Mouse (Mus musculus) midbrain, embryonic 14.5 days (tissue): ENCODE measurements at regions not wholly inside any gene's neighbourhood (a gene's known extent, or its start where the extent isn't known, plus 50 kb on each side); places are given as distances from the start of the nearest gene placed in this dataset.

Source experiments
- ATAC-seq: fragments of 200-750 bp; cut with Nextera tagmentation; 2 replicates; pipeline ENCODE4 v1.8.0; 2017; ENCODE audit warnings: moderate number of reproducible peaks, moderate library complexity; ENCODE audit not compliant: low FRiP score, low TSS enrichment
- DNase-seq: peaks from one replicate; pipeline ENCODE4 v3.0.0-alpha.2; 2015
- H3K27ac ChIP-seq: fragments of 300-500 bp; sonication (generic); replicated peaks from 2 replicates; pipeline ENCODE4 v1.5.1; 2014; ENCODE audit warnings: mild to moderate bottlenecking, low read depth, low read length, moderate library complexity
- H3K27me3 ChIP-seq: fragments of 300-500 bp; sonication (generic); 2 replicates; pipeline ENCODE4 v1.6.1; 2014; ENCODE audit warnings: low read length, control low read depth, mixed read lengths; ENCODE audit not compliant: control insufficient read depth, insufficient read depth
- H3K36me3 ChIP-seq: fragments of 300-500 bp; sonication (generic); 2 replicates; pipeline ENCODE4 v1.6.1; 2014; ENCODE audit warnings: low read length, control low read depth; ENCODE audit not compliant: control insufficient read depth, insufficient read depth
- H3K4me1 ChIP-seq: fragments of 300-500 bp; sonication (generic); 2 replicates; pipeline ENCODE4 v1.6.1; 2014; ENCODE audit warnings: mild to moderate bottlenecking, antibody characterized with exemption, low read length, control low read depth; ENCODE audit not compliant: control insufficient read depth, insufficient read depth
- H3K4me2 ChIP-seq: fragments of 300-500 bp; sonication (generic); 2 replicates; pipeline ENCODE4 v1.6.1; 2014; ENCODE audit warnings: mild to moderate bottlenecking, low read length, moderate library complexity
- H3K4me3 ChIP-seq: fragments of 300-500 bp; sonication (generic); replicated peaks from 2 replicates; pipeline ENCODE4 v1.5.1; 2014; ENCODE audit warnings: low read depth, low read length
- H3K9ac ChIP-seq: fragments of 300-500 bp; sonication (generic); replicated peaks from 2 replicates; pipeline ENCODE4 v1.6.1; 2014; ENCODE audit warnings: mild to moderate bottlenecking, low read length, moderate library complexity
- H3K9me3 ChIP-seq: fragments of 300-500 bp; sonication (generic); 2 replicates; pipeline ENCODE4 v1.6.1; 2016; ENCODE audit warnings: low read length, control low read depth, mixed read lengths; ENCODE audit not compliant: control insufficient read depth
- WGBS: fragments of 180-500 bp; shearing (Covaris S2); extraction: QIAGEN DNeasy Blood & Tissue Kit; methylation state at CpG from one replicate; pipeline ENCODE4 v1.1.7; 2014; 5-methylcytosine and 5-hydroxymethylcytosine counted together

GRCm38 (mm10) chr19:36238536-36238935 is 109.6 kb upstream of the Pcgf5 start:
- ATAC-seq (no peak), DNase-seq (no peak)
- Histone ChIP-seq H3K4me1 (no peaks in the 10 kb centered on the region), H3K27ac (no peak overlapping the region), H3K36me3 (no peaks in the 10 kb centered on the region), H3K4me3 (no peak overlapping the region), H3K4me2 (no peak overlapping the region), H3K27me3 (no peaks in the 10 kb centered on the region), H3K9me3 (no peaks in the 10 kb centered on the region), H3K9ac (no peak overlapping the region)
- WGBS, result 91% methylated on average over 3 of the region's 3 CpGs

GRCm38 (mm10) chr19:36242396-36242795 is 105.7 kb upstream of the Pcgf5 start:
- DNase-seq (no peak), ATAC-seq (no peak)
- 81% methylated on average over 3 of the region's 3 CpGs for WGBS
- Histone ChIP-seq H3K4me1 (no peaks in the 10 kb centered on the region), H3K36me3 (no peaks in the 10 kb centered on the region), H3K4me3 (no peak overlapping the region), H3K27me3 (no peaks in the 10 kb centered on the region), H3K4me2 (no peak overlapping the region), H3K27ac (no peak overlapping the region), H3K9ac (no peak overlapping the region), H3K9me3 (no peaks in the 10 kb centered on the region)

GRCm38 (mm10) chr19:36242946-36243345 is 105.2 kb upstream of the Pcgf5 start:
- Histone ChIP-seq H3K36me3 (no peaks in the 10 kb centered on the region), H3K9me3 (no peaks in the 10 kb centered on the region), H3K9ac (no peak overlapping the region), H3K27me3 (no peaks in the 10 kb centered on the region), H3K4me1 (no peaks in the 10 kb centered on the region), H3K4me2 (no peak overlapping the region), H3K27ac (no peak overlapping the region), H3K4me3 (no peak overlapping the region)
- 88% methylated on average over 5 of the region's 5 CpGs for WGBS
- ATAC-seq (no peak), DNase-seq (no peak)

- no peaks in the 10 kb centered on the region for H3K9me3 ChIP-seq
- no peak overlapping the region for H3K27ac ChIP-seq
- ATAC-seq (no peak), DNase-seq (no peak)
- H3K36me3 ChIP-seq, result no peaks in the 10 kb centered on the region
- no peak overlapping the region for H3K4me2 ChIP-seq
- 93% methylated on average over 3 of the region's 3 CpGs for WGBS
- H3K4me3 ChIP-seq, result no peak overlapping the region
- H3K27me3 ChIP-seq, result no peaks in the 10 kb centered on the region
- H3K9ac ChIP-seq, result no peak overlapping the region
- H3K4me1 ChIP-seq, result 0 out of 2 replicates have a peak, but pooled peaks cover 3% of the 10 kb centered on the region
Observed at GRCm38 (mm10) chr19:36252522-36252921, 95.6 kb upstream of the Pcgf5 start.

DNA sequence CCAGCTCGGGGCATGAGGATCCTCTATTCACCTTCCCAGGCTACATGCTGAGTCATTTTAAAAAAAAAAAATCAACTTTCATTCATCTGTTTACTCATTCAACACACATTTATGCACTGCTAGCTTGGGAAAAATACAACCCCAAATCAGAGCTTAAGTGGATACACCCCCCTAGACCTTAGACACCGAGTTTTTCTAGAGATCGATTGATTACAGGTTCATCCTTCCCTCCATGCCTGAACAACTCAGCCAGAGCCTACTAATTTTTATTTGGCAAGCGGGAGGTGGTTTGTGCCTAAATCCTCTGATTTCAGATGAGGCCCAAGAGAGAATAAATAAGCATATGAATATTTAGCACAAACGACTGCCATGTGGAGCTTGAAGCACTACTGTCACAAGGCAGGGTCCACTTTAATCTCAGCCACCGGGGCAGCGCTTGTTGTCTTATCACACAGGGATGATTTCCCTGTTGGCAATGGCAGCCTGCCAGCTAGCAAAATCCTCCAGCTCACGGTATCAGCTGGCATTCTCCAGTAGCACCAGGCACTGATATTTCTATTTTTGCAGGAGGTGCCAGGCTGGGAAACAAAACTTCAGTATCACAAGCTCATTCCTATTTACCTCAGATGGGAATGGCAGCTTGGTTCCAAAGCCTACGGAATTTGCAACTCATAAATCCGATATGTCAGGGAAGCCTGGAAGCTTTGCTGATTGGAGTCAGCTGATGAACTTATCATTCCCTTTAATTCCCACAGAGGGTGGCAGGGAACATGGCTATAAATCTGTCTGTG is 90.2 kb upstream of the Pcgf5 start:
- Histone ChIP-seq H3K36me3 (no peaks in the 10 kb centered on the region), H3K27ac (no peak overlapping the region), H3K27me3 (no peaks in the 10 kb centered on the region), H3K4me3 (no peak overlapping the region), H3K4me1 (0 out of 2 replicates have a peak, but pooled peaks cover 4% of the 10 kb centered on the region), H3K9me3 (no peaks in the 10 kb centered on the region), H3K9ac (no peak overlapping the region), H3K4me2 (no peak overlapping the region)
- ATAC-seq (peak; percentile 57; the same call in 1 of the 2 replicates), DNase-seq (peak; percentile 72)
- 51% methylated on average over 10 of the region's 10 CpGs for WGBS

GRCm38 (mm10) chr19:36261819-36262218 is 86.3 kb upstream of the Pcgf5 start:
- Histone ChIP-seq H3K9ac (no peak overlapping the region), H3K4me1 (0 out of 2 replicates have a peak, but pooled peaks cover 4% of the 10 kb centered on the region), H3K27ac (no peak overlapping the region), H3K9me3 (no peaks in the 10 kb centered on the region), H3K4me2 (no peak overlapping the region), H3K27me3 (no peaks in the 10 kb centered on the region), H3K36me3 (no peaks in the 10 kb centered on the region), H3K4me3 (no peak overlapping the region)
- no peak for DNase-seq
- WGBS, result 92% methylated on average over 5 of the region's 5 CpGs
- no peak for ATAC-seq

DNA sequence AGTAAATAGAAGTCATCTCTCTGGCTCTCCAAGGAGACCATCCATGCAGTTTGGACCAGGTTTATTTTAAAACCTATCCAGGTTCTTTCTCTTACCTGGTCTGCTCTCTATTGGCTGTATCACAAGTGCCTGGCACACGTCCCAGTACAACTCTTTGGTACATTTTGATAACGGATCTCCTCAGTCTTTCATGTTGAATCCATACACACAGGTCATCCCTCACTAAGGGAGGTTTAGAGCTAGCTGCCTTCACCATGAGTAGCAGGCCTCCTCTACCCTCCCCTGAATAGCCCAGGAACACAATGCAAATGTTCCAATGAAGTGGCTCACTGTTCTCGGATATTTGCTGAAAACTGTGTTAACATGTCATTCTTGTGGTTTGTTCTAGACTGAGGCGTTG is 84.2 kb upstream of the Pcgf5 start:
- ATAC-seq (no peak), DNase-seq (no peak)
- Histone ChIP-seq H3K9ac (no peak overlapping the region), H3K27ac (no peak overlapping the region), H3K4me3 (no peak overlapping the region), H3K9me3 (no peaks in the 10 kb centered on the region), H3K36me3 (no peaks in the 10 kb centered on the region), H3K4me2 (no peak overlapping the region), H3K27me3 (no peaks in the 10 kb centered on the region), H3K4me1 (no peaks in the 10 kb centered on the region)
- WGBS, result 88% methylated on average over 4 of the region's 4 CpGs

- no peak overlapping the region for H3K4me2 ChIP-seq
- no peaks in the 10 kb centered on the region for H3K9me3 ChIP-seq
- no peaks in the 10 kb centered on the region for H3K4me1 ChIP-seq
- H3K27ac ChIP-seq, result no peak overlapping the region
- H3K4me3 ChIP-seq, result no peak overlapping the region
- ATAC-seq, result no peak
- H3K27me3 ChIP-seq, result no peaks in the 10 kb centered on the region
- no peaks in the 10 kb centered on the region for H3K36me3 ChIP-seq
- DNase-seq, result no peak
- WGBS, result 89% methylated on average over 2 of the region's 2 CpGs
- no peak overlapping the region for H3K9ac ChIP-seq
Observed at GRCm38 (mm10) chr19:36264397-36264796, 83.7 kb upstream of the Pcgf5 start.

GRCm38 (mm10) chr19:36265276-36265675 is 82.8 kb upstream of the Pcgf5 start:
- Histone ChIP-seq H3K4me2 (no peak overlapping the region), H3K4me3 (no peak overlapping the region), H3K9ac (no peak overlapping the region), H3K27ac (no peak overlapping the region), H3K27me3 (no peaks in the 10 kb centered on the region), H3K36me3 (no peaks in the 10 kb centered on the region), H3K9me3 (no peaks in the 10 kb centered on the region), H3K4me1 (no peaks in the 10 kb centered on the region)
- 88% methylated on average over 1 of the region's 1 CpGs for WGBS
- DNase-seq (no peak), ATAC-seq (no peak)
